Mouse (Mus musculus): ENCODE measurements around the gene Rnaseh2c.

DNA sequence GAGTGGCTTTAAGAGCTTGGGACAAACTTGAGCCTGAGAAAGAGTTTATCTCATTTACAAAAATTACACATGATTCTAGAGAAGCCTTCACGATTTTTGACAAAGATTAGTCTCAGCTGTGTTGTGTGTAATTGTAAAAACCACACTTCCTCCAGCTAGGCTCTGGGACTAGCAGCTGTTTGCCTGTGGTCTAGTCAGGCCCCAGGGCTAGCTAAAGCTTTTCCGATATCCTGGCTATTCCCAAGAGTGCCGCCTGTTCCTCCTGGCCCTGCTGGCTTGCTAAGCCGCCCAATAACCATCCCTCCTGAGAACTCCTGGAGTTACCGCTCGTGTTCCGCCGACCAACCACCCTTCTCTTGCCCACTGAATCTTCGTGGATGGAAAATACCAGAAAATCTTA lies 30.4 kb downstream of the Rnaseh2c start:
- no peak for TF ChIP-seq TAL1 (IDR thresholded peaks at IDR 0.05; ENCODE audit: low read length)
- no peak for TF ChIP-seq GATA1 (IDR thresholded peaks at IDR 0.05; ENCODE audit: low read length)
